Mouse (Mus musculus): Measurements from ENCODE around the gene Olfr812.
"Not testable (repeated sequence)": the region's sequence is repeated elsewhere in the genome, so short reads cannot be mapped to it uniquely, and the experiment has no call there.

The Olfr812 gene

GRCm38 (mm10) chr10:129845994-129846393 is at the start of gene Olfr812:
Gene Olfr812, minus strand, starts transcription at chr10:129846094.
- DNase-seq: no peak

- DNase-seq: no peak
Observed at GRCm38 (mm10) chr10:129885934-129886333, 40.0 kb upstream of the Olfr812 start.

GRCm38 (mm10) chr10:129885496-129885895 is 39.6 kb upstream of the Olfr812 start:
- not testable (repeated sequence) for DNase-seq

GRCm38 (mm10) chr10:129879751-129880150 is 33.9 kb upstream of the Olfr812 start, which contains the start of gene Olfr814:
Gene Olfr814, minus strand, starts transcription at chr10:129879851.
- not testable (repeated sequence) for DNase-seq

- no peak for DNase-seq
Observed at GRCm38 (mm10) chr10:129855067-129855466, 9.2 kb upstream of the Olfr812 start, which contains the start of gene Olfr813. Gene Olfr813, plus strand, starts transcription at chr10:129855367.

GRCm38 (mm10) chr10:129847343-129847742 is 1.4 kb upstream of the Olfr812 start:
- DNase-seq: no peak

GRCm38 (mm10) chr10:129804296-129804695 is 41.6 kb downstream of the Olfr812 start, which contains the start of gene Olfr811:
Gene Olfr811, minus strand, starts transcription at chr10:129804396.
- DNase-seq: no peak

GRCm38 (mm10) chr10:129794817-129795216 is 51.1 kb downstream of the Olfr812 start, which contains the start of gene Olfr810:
Gene Olfr810, minus strand, starts transcription at chr10:129794917.
- no peak for DNase-seq

All from lung, postnatal 36 days (tissue).